Mouse (Mus musculus) heart, embryonic 16.5 days (tissue): ENCODE measurements at regions not wholly inside any gene's neighbourhood (a gene's known extent, or its start where the extent isn't known, plus 50 kb on each side); places are given as distances from the start of the nearest gene placed in this dataset.

Source experiments
- ATAC-seq: fragments of 200-750 bp; cut with Nextera tagmentation; replicated peaks from 2 replicates; pipeline ENCODE4 v1.8.0; 2017; ENCODE audit warnings: moderate number of reproducible peaks; ENCODE audit not compliant: insufficient read depth, low FRiP score; ENCODE audit errors: extremely low read depth
- H3K27ac ChIP-seq: fragments of 300-500 bp; sonication (generic); 2 replicates; pipeline ENCODE4 v1.5.1; 2014; ENCODE audit warnings: mild to moderate bottlenecking, low read length, control low read depth, moderate library complexity
- H3K27me3 ChIP-seq: fragments of 300-500 bp; sonication (generic); 2 replicates; pipeline ENCODE4 v1.6.1; 2014; ENCODE audit warnings: low read length, mixed read lengths; ENCODE audit not compliant: control insufficient read depth, insufficient read depth
- H3K36me3 ChIP-seq: fragments of 300-500 bp; sonication (generic); 2 replicates; pipeline ENCODE4 v1.6.1; 2014; ENCODE audit not compliant: control insufficient read depth, insufficient read depth
- H3K4me1 ChIP-seq: fragments of 300-500 bp; sonication (generic); 2 replicates; pipeline ENCODE4 v1.6.1; 2014; ENCODE audit warnings: low read length, mixed read lengths; ENCODE audit not compliant: control insufficient read depth, insufficient read depth
- H3K4me2 ChIP-seq: fragments of 300-500 bp; sonication (generic); 2 replicates; pipeline ENCODE4 v1.6.1; 2014; ENCODE audit warnings: low read depth, mild to moderate bottlenecking, control low read depth, low read length
- H3K4me3 ChIP-seq: fragments of 300-500 bp; sonication (generic); 2 replicates; pipeline ENCODE4 v1.5.1; 2014; ENCODE audit warnings: mild to moderate bottlenecking, control low read depth, low read length
- H3K9ac ChIP-seq: fragments of 300-500 bp; sonication (generic); 2 replicates; pipeline ENCODE4 v1.6.1; 2014; ENCODE audit warnings: low read length, control low read depth
- H3K9me3 ChIP-seq: fragments of 300-500 bp; sonication (generic); replicated peaks from 2 replicates; pipeline ENCODE4 v1.6.1; 2016; ENCODE audit warnings: low read length; ENCODE audit not compliant: control insufficient read depth
- WGBS: fragments of 180-500 bp; shearing (Covaris S2); extraction: QIAGEN DNeasy Blood & Tissue Kit; methylation state at CpG from one replicate; pipeline ENCODE4 v1.1.7; 2014; 5-methylcytosine and 5-hydroxymethylcytosine counted together

DNA sequence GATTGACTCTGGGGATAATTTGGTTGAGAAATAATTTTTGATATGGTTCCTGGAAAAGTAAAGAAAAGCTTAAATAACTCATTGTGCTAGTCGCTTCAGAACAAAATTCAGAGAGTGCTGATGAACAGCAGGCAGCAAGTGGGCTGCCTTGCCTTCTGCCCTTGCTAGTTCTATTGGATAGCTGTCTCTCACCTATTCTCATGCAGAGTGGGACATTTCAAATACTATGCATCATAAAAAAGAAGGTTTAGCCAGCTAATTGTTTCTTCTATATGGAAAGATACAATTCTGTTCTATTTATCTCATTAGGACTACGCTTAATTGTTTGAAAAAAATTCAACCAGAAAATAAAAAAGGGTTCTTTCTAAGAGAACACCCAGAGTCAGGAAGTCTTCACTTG is 169.4 kb upstream of the Galnt5 start:
- H3K4me2 ChIP-seq = no peak overlapping the region
- no peaks in the 10 kb centered on the region for H3K9me3 ChIP-seq
- H3K9ac ChIP-seq = no peak overlapping the region
- ATAC-seq = no peak
- 76% methylated on average over 2 of the region's 2 CpGs for WGBS
- H3K4me1 ChIP-seq = no peaks in the 10 kb centered on the region
- no peak overlapping the region for H3K27ac ChIP-seq
- no peaks in the 10 kb centered on the region for H3K36me3 ChIP-seq
- no peaks in the 10 kb centered on the region for H3K27me3 ChIP-seq
- no peak overlapping the region for H3K4me3 ChIP-seq

GRCm38 (mm10) chr2:57832565-57833355 is 164.9 kb upstream of the Galnt5 start:
- Histone ChIP-seq H3K4me3 (no peak overlapping the region), H3K9ac (no peak overlapping the region), H3K36me3 (no peaks in the 10 kb centered on the region), H3K4me1 (no peaks in the 10 kb centered on the region), H3K27ac (no peak overlapping the region), H3K27me3 (no peaks in the 10 kb centered on the region), H3K4me2 (no peak overlapping the region), H3K9me3 (no peaks in the 10 kb centered on the region)
- WGBS = 49% methylated on average over 12 of the region's 12 CpGs
- ATAC-seq = no peak

GRCm38 (mm10) chr2:57845135-57845534 is 152.5 kb upstream of the Galnt5 start:
- Histone ChIP-seq H3K4me1 (peaks cover 10% of the 10 kb centered on the region), H3K4me3 (no peak overlapping the region), H3K4me2 (no peak overlapping the region), H3K36me3 (no peaks in the 10 kb centered on the region), H3K9ac (no peak overlapping the region), H3K27ac (no peak overlapping the region), H3K27me3 (no peaks in the 10 kb centered on the region), H3K9me3 (no peaks in the 10 kb centered on the region)
- peak; percentile 58; the same call in 1 of the 2 replicates for ATAC-seq
- 2% methylated on average over 1 of the region's 1 CpGs for WGBS

GRCm38 (mm10) chr2:57847707-57848106 is 150.0 kb upstream of the Galnt5 start:
- no peaks in the 10 kb centered on the region for H3K9me3 ChIP-seq
- 41% methylated on average over 4 of the region's 4 CpGs for WGBS
- ATAC-seq = peak; percentile 55

GRCm38 (mm10) chr2:57849338-57850057 is 148.2 kb upstream of the Galnt5 start:
- Histone ChIP-seq H3K4me2 (no peak overlapping the region), H3K36me3 (no peaks in the 10 kb centered on the region), H3K4me1 (peaks cover 10% of the 10 kb centered on the region), H3K27ac (no peak overlapping the region), H3K9me3 (no peaks in the 10 kb centered on the region), H3K9ac (no peak overlapping the region), H3K4me3 (no peak overlapping the region), H3K27me3 (no peaks in the 10 kb centered on the region)
- no peak for ATAC-seq
- whole genome bisulfite sequencing = 87% methylated on average over 4 of the region's 4 CpGs

More at GRCm38 (mm10) chr2:57847707-57848106, 150.0 kb upstream of the Galnt5 start:
- H3K4me3 ChIP-seq = no peak overlapping the region
- H3K9ac ChIP-seq = no peak overlapping the region
- H3K4me2 ChIP-seq = 0 out of 2 replicates have a peak overlapping the region, but pooled peaks have one; percentile 9
- H3K36me3 ChIP-seq = no peaks in the 10 kb centered on the region
- H3K27ac ChIP-seq = no peak overlapping the region; the same call in 1 of the 2 replicates
- peaks cover 10% of the 10 kb centered on the region for H3K4me1 ChIP-seq
- no peaks in the 10 kb centered on the region for H3K27me3 ChIP-seq

GRCm38 (mm10) chr2:57850058-57850400 is 147.7 kb upstream of the Galnt5 start:
- Histone ChIP-seq H3K36me3 (no peaks in the 10 kb centered on the region), H3K9ac (no peak overlapping the region), H3K4me3 (no peak overlapping the region), H3K27ac (no peak overlapping the region), H3K9me3 (no peaks in the 10 kb centered on the region), H3K4me2 (no peak overlapping the region), H3K4me1 (peaks cover 10% of the 10 kb centered on the region), H3K27me3 (no peaks in the 10 kb centered on the region)
- WGBS = 94% methylated on average over 5 of the region's 5 CpGs
- no peak for ATAC-seq

DNA sequence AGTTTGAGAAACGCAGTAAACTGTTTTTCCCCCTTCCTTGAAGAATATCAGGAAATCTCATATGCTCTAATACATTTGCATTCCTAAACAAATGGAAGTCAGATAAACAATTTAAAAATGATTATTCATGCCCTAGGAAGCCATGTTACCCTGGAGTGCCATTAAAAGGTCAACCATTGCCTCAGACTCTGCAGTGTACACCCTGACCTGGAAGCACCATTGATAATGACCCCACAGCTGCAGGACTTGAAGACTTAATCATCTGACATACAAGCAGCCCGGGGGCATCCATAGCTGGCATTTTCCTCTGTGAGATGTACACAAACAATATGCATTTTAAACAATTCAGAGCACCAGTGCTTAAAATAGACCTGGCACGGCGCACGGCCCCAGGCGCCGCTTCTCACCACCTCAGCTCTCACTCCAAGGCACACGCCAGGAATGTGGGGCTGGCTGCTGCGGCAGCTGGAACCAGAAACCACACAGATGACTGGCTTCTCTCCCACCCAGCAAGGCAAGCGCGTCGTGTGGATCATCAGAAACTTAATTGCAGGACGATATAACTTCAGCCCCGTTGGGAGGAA is 141.1 kb upstream of the Galnt5 start:
- Histone ChIP-seq H3K4me3 (peak overlapping the region; percentile 12; the same call in 1 of the 2 replicates), H3K4me1 (peaks cover 12% of the 10 kb centered on the region), H3K36me3 (no peaks in the 10 kb centered on the region), H3K27me3 (no peaks in the 10 kb centered on the region), H3K4me2 (peak overlapping the region; percentile 49), H3K27ac (peak overlapping the region; percentile 82), H3K9ac (no peak overlapping the region), H3K9me3 (no peaks in the 10 kb centered on the region)
- peak; percentile 96 for ATAC-seq
- WGBS = 35% methylated on average over 14 of the region's 14 CpGs

DNA sequence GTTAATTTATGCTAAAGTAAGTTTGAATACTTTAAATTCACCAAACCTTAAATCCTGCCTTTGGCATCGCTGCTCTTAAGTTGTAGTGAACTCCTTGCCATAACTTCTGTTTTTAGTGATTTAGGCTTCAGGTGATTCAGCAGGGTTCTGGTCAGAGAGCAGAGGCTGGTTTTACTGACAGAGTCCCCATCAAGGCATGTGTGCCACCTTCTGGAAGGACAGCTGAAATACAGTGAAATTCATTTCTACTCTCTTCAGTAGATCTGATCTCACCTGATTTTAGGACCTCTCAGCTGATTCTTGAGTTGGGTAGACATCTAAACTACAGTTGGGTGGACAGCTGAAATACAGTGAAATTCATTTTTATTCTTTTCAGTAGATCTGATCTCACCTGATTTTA is 132.4 kb upstream of the Galnt5 start:
- H3K9me3 ChIP-seq = no peaks in the 10 kb centered on the region
- H3K4me3 ChIP-seq = no peak overlapping the region
- H3K27me3 ChIP-seq = no peaks in the 10 kb centered on the region
- H3K27ac ChIP-seq = no peak overlapping the region
- WGBS = 51% methylated on average over 1 of the region's 1 CpGs
- no peak for ATAC-seq
- H3K36me3 ChIP-seq = no peaks in the 10 kb centered on the region
- no peaks in the 10 kb centered on the region for H3K4me1 ChIP-seq
- H3K4me2 ChIP-seq = no peak overlapping the region
- H3K9ac ChIP-seq = no peak overlapping the region

DNA sequence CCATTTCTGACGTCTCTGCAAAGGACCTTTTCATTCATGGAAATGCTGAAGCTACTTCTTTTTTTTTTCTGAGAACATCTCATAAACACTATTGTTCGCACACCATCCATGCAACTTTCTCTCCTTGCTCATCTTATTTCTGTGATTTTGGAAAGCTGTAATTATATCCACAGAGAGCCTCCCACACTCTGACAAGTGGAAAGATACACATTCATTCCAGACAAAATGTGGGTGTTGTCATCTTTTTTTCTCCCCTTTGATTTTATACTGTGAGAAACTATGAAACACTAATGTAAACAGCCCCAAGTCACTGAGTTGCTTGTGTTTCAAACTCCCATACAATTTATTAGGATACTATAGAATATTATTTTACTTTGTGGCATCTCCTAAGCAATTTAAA is 129.6 kb upstream of the Galnt5 start:
- WGBS = 69% methylated on average over 2 of the region's 2 CpGs
- ATAC-seq = no peak
- no peak overlapping the region for H3K9ac ChIP-seq

More for the DNA sequence above, 129.6 kb upstream of the Galnt5 start:
- Histone ChIP-seq H3K4me3 (no peak overlapping the region), H3K27ac (no peak overlapping the region), H3K4me2 (no peak overlapping the region), H3K9me3 (no peaks in the 10 kb centered on the region), H3K36me3 (no peaks in the 10 kb centered on the region), H3K27me3 (no peaks in the 10 kb centered on the region), H3K4me1 (no peaks in the 10 kb centered on the region)
